Mouse (Mus musculus): Measurements from ENCODE around the gene Rarres2. TPM values are rescaled to one million over a fixed set of nuclear protein-coding genes. Genes with fewer than 3 reads are reported as not detected.

The Rarres2 gene
- polyA plus RNA-seq, 1 experiment, result 28.8 TPM

GRCm38 (mm10) chr6:48582037-48582436 is 9.4 kb upstream of the Rarres2 start:
- DNase-seq, result peak; percentile 40
- Histone ChIP-seq H3K36me3 (ENCODE audit: control insufficient read depth, insufficient read depth, low read length) (no peaks in the 10 kb centered on the region), H3K27ac (ENCODE audit: control insufficient read depth, insufficient read depth, low read length) (no peak overlapping the region), H3K4me3 (ENCODE audit: control insufficient read depth, insufficient read depth, low read length) (no peak overlapping the region), H3K4me1 (replicated peaks; ENCODE audit: control insufficient read depth, insufficient read depth, low read length) (peaks cover 5% of the 10 kb centered on the region), H3K27me3 (ENCODE audit: control insufficient read depth, insufficient read depth, low read length) (no peaks in the 10 kb centered on the region)
- TF ChIP-seq CTCF (IDR thresholded peaks at IDR 0.05; ENCODE audit: borderline replicate concordance, control insufficient read depth, extremely low read depth, insufficient read depth, low read length, poor library complexity), result no peak
- no peak for TF ChIP-seq POLR2A (IDR thresholded peaks at IDR 0.05; ENCODE audit: control insufficient read depth, extremely low read depth, insufficient read depth, low read length, poor library complexity)
- WGBS, result 83% methylated on average over 3 of the region's 3 CpGs

GRCm38 (mm10) chr6:48581257-48581656 is 8.7 kb upstream of the Rarres2 start:
- TF ChIP-seq CTCF (IDR thresholded peaks at IDR 0.05; ENCODE audit: borderline replicate concordance, control insufficient read depth, extremely low read depth, insufficient read depth, low read length, poor library complexity), result no peak
- no peak for TF ChIP-seq POLR2A (IDR thresholded peaks at IDR 0.05; ENCODE audit: control insufficient read depth, extremely low read depth, insufficient read depth, low read length, poor library complexity)
- H3K27me3 ChIP-seq (ENCODE audit: control insufficient read depth, insufficient read depth, low read length), result no peaks in the 10 kb centered on the region
- H3K4me3 ChIP-seq (ENCODE audit: control insufficient read depth, insufficient read depth, low read length), result no peak overlapping the region
- no peaks in the 10 kb centered on the region for H3K36me3 ChIP-seq (ENCODE audit: control insufficient read depth, insufficient read depth, low read length)
- DNase-seq, result no peak
- peaks cover 5% of the 10 kb centered on the region for H3K4me1 ChIP-seq (replicated peaks; ENCODE audit: control insufficient read depth, insufficient read depth, low read length)
- WGBS, result 84% methylated on average over 3 of the region's 3 CpGs
- no peak overlapping the region for H3K27ac ChIP-seq (ENCODE audit: control insufficient read depth, insufficient read depth, low read length)

DNA sequence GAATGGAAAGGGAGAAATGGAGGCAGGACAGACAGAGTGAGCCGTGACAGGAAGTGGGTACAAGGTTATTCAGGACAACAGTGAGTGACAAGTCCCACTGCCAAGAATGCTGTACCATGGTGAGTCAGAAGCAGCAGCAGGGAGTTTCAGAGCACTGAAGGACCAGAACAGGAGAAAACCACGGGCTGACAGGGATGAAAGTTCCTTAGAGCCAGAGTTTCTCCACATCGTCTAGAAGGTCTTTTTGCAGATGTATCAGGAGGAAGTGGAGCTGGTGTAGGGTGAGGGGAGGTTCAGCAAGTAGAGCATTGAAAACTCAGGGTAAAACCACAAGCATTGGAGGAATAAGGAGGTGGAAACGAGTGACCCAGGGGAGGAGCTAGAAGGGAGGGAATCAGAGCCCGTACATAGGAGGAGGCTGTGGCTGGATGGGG is 6.6 kb upstream of the Rarres2 start:
- 2% methylated on average over 5 of the region's 5 CpGs for WGBS
- Histone ChIP-seq H3K27me3 (ENCODE audit: control insufficient read depth, insufficient read depth, low read length) (no peaks in the 10 kb centered on the region), H3K4me1 (replicated peaks; ENCODE audit: control insufficient read depth, insufficient read depth, low read length) (peaks cover 5% of the 10 kb centered on the region), H3K4me3 (ENCODE audit: control insufficient read depth, insufficient read depth, low read length) (no peak overlapping the region), H3K36me3 (ENCODE audit: control insufficient read depth, insufficient read depth, low read length) (no peaks in the 10 kb centered on the region), H3K27ac (ENCODE audit: control insufficient read depth, insufficient read depth, low read length) (no peak overlapping the region)
- no peak for TF ChIP-seq POLR2A (IDR thresholded peaks at IDR 0.05; ENCODE audit: control insufficient read depth, extremely low read depth, insufficient read depth, low read length, poor library complexity)
- TF ChIP-seq CTCF (IDR thresholded peaks at IDR 0.05; ENCODE audit: borderline replicate concordance, control insufficient read depth, extremely low read depth, insufficient read depth, low read length, poor library complexity), result no peak
- DNase-seq, result no peak

GRCm38 (mm10) chr6:48578736-48579135 is 6.1 kb upstream of the Rarres2 start:
- 58% methylated on average over 5 of the region's 5 CpGs for WGBS
- no peak overlapping the region for H3K27ac ChIP-seq (ENCODE audit: control insufficient read depth, insufficient read depth, low read length)
- no peak for TF ChIP-seq POLR2A (IDR thresholded peaks at IDR 0.05; ENCODE audit: control insufficient read depth, extremely low read depth, insufficient read depth, low read length, poor library complexity)
- TF ChIP-seq CTCF (IDR thresholded peaks at IDR 0.05; ENCODE audit: borderline replicate concordance, control insufficient read depth, extremely low read depth, insufficient read depth, low read length, poor library complexity), result no peak
- no peak for DNase-seq
- peaks cover 5% of the 10 kb centered on the region for H3K4me1 ChIP-seq (replicated peaks; ENCODE audit: control insufficient read depth, insufficient read depth, low read length)
- no peak overlapping the region for H3K4me3 ChIP-seq (ENCODE audit: control insufficient read depth, insufficient read depth, low read length)
- H3K27me3 ChIP-seq (ENCODE audit: control insufficient read depth, insufficient read depth, low read length), result no peaks in the 10 kb centered on the region
- H3K36me3 ChIP-seq (ENCODE audit: control insufficient read depth, insufficient read depth, low read length), result no peaks in the 10 kb centered on the region

- H3K27ac ChIP-seq (ENCODE audit: control insufficient read depth, insufficient read depth, low read length), result no peak overlapping the region
These were observed 1.4 kb upstream of the Rarres2 start for GRCm38 (mm10) chr6:48573981-48574380.

GRCm38 (mm10) chr6:48573280-48573679 is 691 bp upstream of the Rarres2 start:
- no peak overlapping the region for H3K27ac ChIP-seq (ENCODE audit: control insufficient read depth, insufficient read depth, low read length)
- 87% methylated on average over 10 of the region's 10 CpGs for WGBS

More at GRCm38 (mm10) chr6:48573981-48574380, 1.4 kb upstream of the Rarres2 start:
- H3K4me1 ChIP-seq (replicated peaks; ENCODE audit: control insufficient read depth, insufficient read depth, low read length), result no peaks in the 10 kb centered on the region; the same call in 1 of the 2 replicates
- H3K36me3 ChIP-seq (ENCODE audit: control insufficient read depth, insufficient read depth, low read length), result no peaks in the 10 kb centered on the region
- 94% methylated on average over 3 of the region's 3 CpGs for WGBS
- H3K27me3 ChIP-seq (ENCODE audit: control insufficient read depth, insufficient read depth, low read length), result no peaks in the 10 kb centered on the region
- TF ChIP-seq POLR2A (IDR thresholded peaks at IDR 0.05; ENCODE audit: control insufficient read depth, extremely low read depth, insufficient read depth, low read length, poor library complexity), result no peak
- TF ChIP-seq CTCF (IDR thresholded peaks at IDR 0.05; ENCODE audit: borderline replicate concordance, control insufficient read depth, extremely low read depth, insufficient read depth, low read length, poor library complexity), result no peak
- DNase-seq, result no peak
- H3K4me3 ChIP-seq (ENCODE audit: control insufficient read depth, insufficient read depth, low read length), result no peak overlapping the region

GRCm38 (mm10) chr6:48572014-48572413 is 575 bp downstream of the Rarres2 start:
- H3K4me3 ChIP-seq (ENCODE audit: control insufficient read depth, insufficient read depth, low read length), result no peak overlapping the region
- H3K4me1 ChIP-seq (replicated peaks; ENCODE audit: control insufficient read depth, insufficient read depth, low read length), result no peaks in the 10 kb centered on the region
- H3K36me3 ChIP-seq (ENCODE audit: control insufficient read depth, insufficient read depth, low read length), result no peaks in the 10 kb centered on the region
- H3K27me3 ChIP-seq (ENCODE audit: control insufficient read depth, insufficient read depth, low read length), result no peaks in the 10 kb centered on the region
- no peak for TF ChIP-seq POLR2A (IDR thresholded peaks at IDR 0.05; ENCODE audit: control insufficient read depth, extremely low read depth, insufficient read depth, low read length, poor library complexity)
- no peak for TF ChIP-seq CTCF (IDR thresholded peaks at IDR 0.05; ENCODE audit: borderline replicate concordance, control insufficient read depth, extremely low read depth, insufficient read depth, low read length, poor library complexity)
- H3K27ac ChIP-seq (ENCODE audit: control insufficient read depth, insufficient read depth, low read length), result no peak overlapping the region
- WGBS, result 92% methylated on average over 5 of the region's 5 CpGs
- no peak for DNase-seq

More at GRCm38 (mm10) chr6:48573280-48573679, 691 bp upstream of the Rarres2 start:
- H3K4me1 ChIP-seq (replicated peaks; ENCODE audit: control insufficient read depth, insufficient read depth, low read length), result no peaks in the 10 kb centered on the region
- DNase-seq, result no peak
- no peak overlapping the region for H3K4me3 ChIP-seq (ENCODE audit: control insufficient read depth, insufficient read depth, low read length)
- H3K27me3 ChIP-seq (ENCODE audit: control insufficient read depth, insufficient read depth, low read length), result no peaks in the 10 kb centered on the region
- H3K36me3 ChIP-seq (ENCODE audit: control insufficient read depth, insufficient read depth, low read length), result no peaks in the 10 kb centered on the region
- no peak for TF ChIP-seq POLR2A (IDR thresholded peaks at IDR 0.05; ENCODE audit: control insufficient read depth, extremely low read depth, insufficient read depth, low read length, poor library complexity)
- no peak for TF ChIP-seq CTCF (IDR thresholded peaks at IDR 0.05; ENCODE audit: borderline replicate concordance, control insufficient read depth, extremely low read depth, insufficient read depth, low read length, poor library complexity)
